Mouse (Mus musculus): ENCODE data around the gene Dph2.

Dph2 gene

DNA sequence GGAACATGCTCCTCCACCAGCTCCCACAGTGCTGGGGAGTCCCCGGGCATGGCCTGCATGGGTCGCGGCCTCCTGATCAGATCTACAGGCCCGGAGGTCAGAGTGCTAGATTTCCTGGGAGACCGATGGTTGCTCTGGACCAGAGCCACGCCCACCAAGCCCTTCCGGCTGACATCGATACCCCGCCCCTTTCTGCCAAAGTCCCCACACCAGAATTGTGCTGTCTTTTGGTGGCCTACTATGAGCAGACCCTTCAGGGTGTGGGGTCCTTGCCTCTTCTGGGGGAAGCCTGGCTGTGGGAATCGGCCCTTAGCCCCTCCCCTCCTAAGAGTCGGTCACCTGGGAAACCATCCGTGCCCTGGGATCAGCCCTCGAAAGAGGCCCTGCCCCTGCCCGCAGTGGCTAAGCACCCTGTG, 19.4 kb downstream of the Dph2 start, which contains the start of gene Ccdc24:
Gene Ccdc24 (minus strand): TSS at position 87 of the 416 bp plus-strand sequence.
- CTCF ChIA-PET = no interaction called here

DNA sequence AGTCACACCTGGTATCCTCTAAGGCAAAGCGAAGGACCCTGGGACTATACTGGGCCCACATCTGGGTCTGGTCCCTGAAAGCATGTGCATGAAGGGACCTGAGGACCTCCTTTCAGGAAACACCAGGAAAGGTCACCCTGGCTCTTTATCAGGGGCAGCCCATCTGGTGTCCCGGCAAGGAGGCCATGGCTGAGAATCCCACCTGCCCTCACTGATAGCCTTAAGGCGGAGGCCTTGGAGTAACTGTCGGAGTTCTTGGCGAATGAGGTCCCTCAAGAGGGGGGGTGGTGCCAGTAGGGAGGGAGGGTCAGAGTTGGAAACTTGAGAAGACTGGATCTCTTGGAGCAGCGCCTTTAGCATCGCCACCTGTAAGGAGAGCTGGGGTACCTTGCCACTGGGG, 20.0 kb downstream of the Dph2 start:
- CTCF ChIA-PET = no interaction called here

DNA sequence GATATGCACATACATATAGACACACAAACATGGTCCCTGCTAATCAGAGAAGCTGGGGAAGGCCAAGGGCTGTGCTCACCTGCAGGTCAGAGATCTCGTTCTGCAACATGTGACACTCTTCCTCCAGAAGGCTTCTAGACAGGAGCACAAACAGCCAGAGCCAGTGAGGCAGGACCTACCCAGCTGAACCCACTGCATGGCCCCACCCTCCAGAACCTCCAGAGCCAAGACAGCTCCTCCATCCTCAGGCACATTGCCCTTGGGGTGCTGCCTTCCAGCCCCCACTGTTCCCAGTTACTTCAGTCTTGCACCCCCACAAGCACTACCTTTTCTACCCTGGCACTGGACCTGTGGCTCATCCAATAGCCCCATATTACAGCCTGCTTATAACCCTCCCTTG, 21.4 kb downstream of the Dph2 start:
- CTCF ChIA-PET = no interaction called here

DNA sequence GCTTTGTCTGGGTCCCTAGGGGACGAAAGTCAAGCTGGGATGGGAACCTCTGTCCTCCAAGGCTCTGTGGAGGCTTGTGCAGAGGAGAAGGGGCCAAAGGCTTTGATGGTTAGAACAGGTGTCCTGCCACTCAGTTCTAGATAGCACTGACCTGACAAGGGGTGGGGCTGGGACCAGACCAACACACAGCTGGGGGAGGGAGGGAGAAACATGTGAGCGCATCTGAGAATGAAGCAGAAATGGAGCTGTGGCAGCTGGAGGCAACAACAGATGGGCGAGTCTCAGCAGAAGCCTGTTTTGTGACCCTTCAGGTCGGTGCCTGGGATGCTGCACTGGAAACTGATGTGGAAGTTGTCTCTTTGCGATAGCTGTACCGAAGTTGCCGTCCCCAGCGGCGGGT, 22.5 kb downstream of the Dph2 start:
- CTCF ChIA-PET = interaction anchor here (0.6 kb wide), 1 partner anchor 57 kb away, joined by 3 read pairs; no protein-coding TSS in a partner anchor

DNA sequence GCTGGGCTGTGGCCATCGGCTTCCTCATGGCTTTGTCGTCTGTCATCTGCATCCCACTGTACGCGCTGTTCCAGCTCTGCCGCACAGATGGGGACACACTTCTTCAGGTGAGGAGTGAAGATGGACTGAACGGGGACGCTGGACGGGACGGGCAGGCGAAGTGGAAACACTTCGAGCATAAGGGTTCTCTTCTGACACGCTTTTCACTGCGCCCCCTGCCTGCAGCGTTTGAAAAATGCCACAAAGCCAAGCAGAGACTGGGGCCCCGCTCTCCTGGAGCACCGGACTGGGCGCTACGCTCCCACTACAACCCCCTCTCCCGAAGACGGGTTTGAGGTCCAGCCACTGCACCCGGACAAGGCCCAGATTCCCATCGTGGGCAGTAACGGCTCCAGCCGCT, 24.0 kb downstream of the Dph2 start:
- CTCF ChIA-PET = no interaction called here

DNA sequence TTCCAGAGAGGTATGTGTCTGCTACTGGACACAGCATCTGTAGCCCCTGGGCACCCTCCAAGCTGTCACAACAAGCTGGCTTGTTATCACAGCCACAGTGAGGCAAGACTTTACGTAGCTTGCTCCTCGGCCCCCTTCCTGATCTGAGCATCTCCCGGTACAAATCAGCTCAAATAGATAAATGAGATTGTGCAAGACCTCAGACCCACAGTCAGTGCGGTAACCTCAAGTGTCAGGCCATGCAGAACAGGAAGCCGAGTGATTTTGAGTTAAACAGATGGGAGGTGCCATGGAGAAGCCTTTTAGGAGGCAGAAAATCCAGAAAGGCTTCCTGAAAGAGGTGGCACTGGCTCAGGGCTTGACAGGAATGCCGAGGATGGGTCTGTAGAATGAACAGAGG, 24.8 kb downstream of the Dph2 start:
- CTCF ChIA-PET = interaction anchor here (0.5 to 0.7 kb wide), 2 partner anchors 158 to 541 kb away, joined by 3 to 4 read pairs; no protein-coding TSS in a partner anchor

DNA sequence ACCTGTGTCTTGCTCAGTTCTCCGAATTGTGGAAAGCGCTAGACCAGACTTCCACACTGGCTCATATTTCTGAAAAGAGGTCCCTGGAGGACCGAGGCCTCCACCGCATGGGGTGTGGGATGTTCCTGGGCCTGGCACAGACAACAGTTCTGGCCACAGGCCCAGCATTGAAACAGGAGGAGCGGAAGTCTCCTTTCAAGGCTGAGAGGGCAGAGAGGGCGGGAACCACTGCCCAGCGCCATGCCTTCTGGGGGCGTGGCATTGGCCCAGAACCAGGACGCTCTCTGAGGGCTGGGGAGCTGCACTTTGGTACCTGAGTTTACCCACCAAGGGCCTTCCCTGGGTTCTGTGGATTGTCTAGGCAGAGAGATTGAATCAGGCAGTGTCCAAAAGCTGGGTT, 25.7 kb downstream of the Dph2 start:
- CTCF ChIA-PET = no interaction called here

DNA sequence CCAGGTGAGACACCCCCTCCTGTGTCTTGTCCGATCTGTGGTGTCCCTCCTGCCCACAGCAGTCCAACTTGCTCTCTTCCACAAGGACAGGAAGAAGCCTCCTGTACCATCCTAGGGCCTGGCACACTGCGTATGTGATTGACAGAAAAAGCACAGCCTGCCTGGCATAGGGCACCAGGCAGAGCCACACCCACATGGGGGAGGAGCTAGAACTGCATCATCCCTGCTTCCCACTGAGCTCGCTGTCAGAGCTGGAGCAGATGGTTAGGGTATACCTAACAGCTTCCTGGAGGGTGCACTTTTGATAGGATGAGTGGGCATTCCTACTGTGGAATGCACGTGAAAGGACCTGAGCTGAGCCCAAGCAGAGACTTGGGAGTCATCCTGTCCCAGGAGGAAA, 29.0 kb downstream of the Dph2 start:
- CTCF ChIA-PET = no interaction called here

DNA sequence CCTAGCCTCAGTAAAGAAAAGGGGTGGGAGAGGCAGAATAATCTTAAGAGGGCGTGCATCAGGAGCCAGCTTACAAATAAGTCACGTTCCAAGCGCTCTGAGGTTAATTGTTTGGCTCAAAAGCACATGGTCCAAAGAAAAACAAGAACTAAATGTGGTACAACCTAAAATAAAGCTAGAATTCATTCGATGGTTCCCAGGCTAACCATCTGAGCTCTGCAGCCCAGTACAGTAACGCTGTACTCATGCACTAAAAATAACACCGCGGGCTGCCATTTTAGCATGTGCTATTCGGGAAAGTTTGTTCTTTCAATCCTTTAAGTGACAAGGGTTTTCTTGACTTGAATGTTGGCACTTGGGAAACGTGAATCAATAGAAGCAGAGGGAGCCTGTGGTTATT, 31.3 kb downstream of the Dph2 start:
- CTCF ChIA-PET = no interaction called here

DNA sequence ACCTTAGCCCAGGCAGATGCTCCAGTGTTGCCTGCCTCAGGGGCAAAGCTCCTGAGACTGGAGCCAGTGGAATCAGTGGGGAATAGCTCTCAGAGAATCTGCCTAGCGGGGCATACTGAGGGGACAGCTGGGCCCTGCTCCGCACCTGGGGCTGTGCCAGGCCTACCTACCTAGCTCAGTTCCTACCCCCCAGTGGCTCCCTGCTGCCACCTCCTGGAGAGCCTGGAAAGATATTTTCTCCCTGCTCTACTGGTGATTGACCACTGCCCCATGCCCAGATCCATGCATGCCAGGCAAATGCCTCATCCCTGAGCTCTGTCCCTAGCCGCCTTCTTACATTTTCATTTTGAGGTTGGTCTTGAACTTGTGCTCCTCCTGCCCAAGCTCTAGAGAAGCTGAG, 33.0 kb downstream of the Dph2 start:
- CTCF ChIA-PET = interaction anchor here (0.6 kb wide), 1 partner anchor 78 kb away, joined by 3 read pairs; no protein-coding TSS in a partner anchor

DNA sequence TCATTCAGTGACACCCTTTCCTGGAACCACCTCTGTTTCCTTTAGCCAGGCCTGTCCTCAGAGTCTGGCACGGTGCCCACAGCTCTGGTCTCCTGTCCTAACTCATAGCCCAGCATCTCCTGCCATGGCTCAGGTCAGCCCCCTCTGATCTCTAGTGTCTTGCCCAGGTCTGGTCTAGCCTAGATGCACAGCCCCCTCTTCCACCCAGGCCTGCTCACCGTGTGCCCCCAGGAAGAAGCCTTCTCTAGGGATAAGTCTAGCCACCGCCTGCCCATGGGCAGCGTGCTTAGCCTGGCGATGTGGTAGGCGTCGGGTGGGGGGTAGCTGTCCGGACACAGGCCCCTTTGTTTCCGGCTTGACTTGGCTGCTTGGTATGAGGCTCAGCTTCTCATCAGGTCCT, 36.7 kb downstream of the Dph2 start:
- CTCF ChIA-PET = no interaction called here

DNA sequence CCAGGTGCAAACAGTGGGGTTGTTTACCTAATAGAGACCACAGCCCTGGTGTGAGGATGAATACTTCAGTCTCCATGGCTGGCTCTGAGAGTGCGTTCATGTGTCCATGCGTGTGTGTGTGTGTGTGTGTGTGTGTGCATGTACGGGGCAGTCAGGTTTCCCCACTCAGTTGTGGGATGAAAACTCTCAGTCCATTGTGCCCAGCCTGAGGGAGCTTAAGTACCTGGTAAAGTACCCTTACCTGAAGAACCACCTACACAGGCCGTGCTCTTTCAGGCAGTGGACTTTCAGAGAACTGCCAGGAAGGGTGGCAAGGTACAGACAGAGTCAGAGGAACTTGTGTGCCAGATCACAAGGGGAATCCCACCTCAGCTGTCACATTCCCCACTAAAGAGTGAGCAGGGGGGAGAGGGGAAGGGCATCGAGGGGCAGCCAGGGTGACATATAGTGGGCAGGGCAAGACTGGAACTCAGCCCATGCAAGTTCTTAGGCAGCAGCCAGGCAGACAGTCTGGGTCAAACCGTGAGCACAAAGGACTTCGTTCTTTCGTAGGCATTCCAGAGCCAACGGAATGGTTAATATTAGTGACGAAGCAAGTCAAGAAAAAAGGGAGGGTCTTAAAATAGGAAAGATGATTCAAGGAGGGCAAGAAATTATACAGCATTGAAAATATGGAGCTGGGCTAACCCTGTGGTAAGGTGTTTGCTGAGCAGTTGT, 39.5 kb downstream of the Dph2 start:
- CTCF ChIA-PET = no interaction called here

DNA sequence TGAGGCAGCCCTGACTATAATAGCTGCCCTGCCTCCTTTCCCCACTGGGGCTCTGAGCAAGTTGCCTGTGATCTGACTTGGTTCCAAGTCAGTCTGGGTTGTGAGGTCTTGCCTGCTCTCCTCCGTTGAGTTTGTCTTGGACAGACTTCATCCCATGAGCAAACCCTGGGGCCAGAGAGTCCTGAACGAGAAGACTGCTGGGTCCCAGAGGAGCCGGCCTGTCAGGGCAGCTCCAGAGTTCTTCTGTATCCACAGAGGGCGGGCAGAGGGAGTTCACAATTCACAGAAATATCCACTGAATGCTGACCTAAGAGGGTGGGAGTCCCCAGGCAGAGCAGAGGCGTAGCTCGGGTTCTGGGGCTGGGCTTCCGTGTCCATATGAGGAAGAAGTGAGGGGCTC, 41.0 kb downstream of the Dph2 start:
- CTCF ChIA-PET = no interaction called here

DNA sequence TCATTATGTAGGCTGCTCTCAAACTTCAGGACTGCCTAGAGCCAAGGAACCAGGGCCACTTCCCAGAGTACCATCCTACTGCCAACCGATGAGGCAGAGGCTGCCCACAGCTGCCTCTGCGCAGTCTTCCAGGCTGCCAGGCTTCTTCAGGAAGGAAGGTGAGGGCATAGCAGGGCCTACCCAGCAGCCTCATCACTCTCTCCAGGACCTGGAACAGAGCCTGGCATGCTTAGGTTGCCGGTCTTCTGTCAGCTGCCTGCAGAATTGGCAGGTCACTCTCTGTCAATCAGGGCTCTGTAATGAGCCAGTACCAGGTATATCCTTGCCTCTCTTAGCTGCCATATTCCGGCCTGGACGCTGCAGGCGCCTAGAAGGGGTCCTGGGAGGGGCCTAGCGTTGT, 41.7 kb downstream of the Dph2 start:
- CTCF ChIA-PET = no interaction called here

DNA sequence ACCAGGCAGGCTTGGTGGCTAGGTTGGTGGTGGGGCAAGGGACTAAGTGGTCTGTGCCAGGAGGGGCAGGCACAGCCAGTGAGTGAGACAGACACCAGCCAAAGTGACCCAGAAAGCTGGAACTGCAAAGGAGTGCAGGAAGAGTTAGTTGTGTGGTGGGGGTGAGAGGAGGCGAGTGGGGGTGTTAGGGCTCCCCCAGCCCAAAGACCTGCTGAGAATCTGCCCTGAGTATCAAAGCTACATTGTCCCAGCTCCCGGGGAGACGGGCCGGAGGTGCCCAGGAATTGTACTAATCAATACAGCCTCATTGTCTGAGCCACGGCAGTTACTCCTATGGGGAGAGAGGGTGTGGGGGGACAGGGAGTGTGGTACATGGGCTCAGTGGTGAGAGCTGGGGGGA, 42.3 kb downstream of the Dph2 start:
- CTCF ChIA-PET = no interaction called here

DNA sequence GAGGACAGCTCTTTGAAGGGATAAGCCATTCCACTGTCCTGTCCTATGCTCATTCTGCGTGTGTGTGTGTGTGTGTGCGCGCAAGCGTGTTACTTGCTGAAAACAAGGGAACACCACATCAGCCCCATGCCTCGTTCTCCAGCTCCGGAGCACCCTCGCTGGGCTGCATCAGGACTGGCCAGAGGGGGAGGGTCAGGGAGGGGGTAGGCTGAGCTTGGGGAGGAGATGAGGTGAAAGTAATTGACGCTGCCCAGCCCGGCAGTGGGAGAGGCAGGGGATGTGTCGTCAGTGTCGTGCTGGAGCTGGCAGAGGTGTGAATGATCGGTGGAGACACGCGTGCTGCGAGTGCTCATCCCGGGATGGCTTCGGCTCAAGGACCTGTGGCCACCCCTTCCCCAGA, 42.8 kb downstream of the Dph2 start:
- CTCF ChIA-PET = no interaction called here

DNA sequence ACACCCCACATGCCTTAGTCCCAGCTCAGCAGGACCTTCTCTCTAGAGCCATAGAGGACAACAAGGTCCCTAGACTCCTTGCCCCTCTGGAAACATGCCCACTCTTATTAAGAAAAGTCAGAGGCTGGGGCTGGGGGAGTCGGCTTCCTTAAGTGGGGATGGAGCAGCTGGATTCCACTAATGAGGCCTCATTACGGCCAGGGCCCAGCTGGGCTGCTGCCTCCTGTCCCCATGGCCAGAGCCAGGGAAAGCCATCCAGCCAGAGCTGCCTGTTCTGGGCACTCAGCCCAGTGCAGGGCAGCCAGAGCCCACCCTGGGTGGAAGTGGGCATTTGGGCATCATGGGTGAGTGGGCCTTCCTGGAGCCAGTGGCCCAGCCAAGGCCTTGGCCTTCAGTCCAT, 44.8 kb downstream of the Dph2 start:
- CTCF ChIA-PET = no interaction called here

DNA sequence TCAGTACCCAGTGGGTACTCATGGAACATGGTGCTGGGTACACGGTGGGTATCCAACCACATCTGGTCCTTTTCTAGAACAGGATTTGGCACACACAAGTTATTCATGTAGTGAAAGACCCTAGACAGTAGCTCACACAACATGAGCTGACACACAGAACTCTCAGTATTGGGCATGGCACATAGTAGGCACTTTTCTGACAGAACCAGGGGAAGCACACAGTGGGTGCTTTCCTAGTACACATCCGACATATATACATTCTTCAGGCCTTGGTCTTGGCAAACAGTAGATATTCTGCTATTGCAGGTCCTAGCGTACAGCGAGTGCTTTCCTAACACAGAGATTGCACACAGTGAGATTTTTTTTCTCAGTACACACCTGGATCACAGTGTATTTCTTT, 45.6 kb downstream of the Dph2 start:
- CTCF ChIA-PET = no interaction called here

DNA sequence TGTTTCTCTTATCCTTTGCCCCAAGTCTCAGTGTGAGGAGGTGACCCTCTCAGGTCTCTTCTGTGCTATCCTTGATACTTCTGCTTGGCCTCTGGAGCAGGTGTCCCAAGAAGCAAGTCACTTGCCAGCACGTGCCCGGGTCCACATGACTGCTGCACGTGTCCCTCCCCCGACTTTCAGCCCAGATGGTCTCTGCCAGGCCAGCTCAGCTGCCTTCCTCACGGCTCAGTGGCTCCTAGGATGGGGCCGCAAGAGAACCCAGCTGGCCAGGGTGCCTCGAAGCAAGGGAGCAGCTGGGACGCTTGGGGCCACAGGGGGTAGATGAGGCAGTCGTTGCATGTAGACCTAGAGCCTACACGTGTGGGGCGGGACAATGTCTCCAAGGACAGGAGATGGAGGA, 46.5 kb downstream of the Dph2 start:
- CTCF ChIA-PET = no interaction called here

DNA sequence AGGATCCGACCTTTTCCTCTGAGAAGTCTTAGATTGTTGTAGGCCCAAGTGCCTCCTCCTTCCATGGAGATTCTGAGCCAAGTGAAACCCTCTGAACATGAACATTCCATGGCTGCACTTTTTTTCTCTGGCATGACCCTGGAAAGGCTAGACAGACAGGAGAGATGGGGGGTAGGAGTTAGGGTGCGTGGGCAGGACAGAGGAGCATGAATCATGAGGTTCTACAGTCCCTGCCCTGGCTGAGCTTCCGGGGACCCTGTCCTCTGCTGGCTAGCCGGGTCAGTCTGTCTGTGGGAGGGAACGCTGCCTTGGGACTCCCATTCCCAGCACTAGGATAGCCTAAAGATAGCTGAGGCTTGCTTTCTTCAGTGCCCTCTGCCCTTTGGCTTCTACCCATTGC, 47.4 kb downstream of the Dph2 start:
- CTCF ChIA-PET = no interaction called here

DNA sequence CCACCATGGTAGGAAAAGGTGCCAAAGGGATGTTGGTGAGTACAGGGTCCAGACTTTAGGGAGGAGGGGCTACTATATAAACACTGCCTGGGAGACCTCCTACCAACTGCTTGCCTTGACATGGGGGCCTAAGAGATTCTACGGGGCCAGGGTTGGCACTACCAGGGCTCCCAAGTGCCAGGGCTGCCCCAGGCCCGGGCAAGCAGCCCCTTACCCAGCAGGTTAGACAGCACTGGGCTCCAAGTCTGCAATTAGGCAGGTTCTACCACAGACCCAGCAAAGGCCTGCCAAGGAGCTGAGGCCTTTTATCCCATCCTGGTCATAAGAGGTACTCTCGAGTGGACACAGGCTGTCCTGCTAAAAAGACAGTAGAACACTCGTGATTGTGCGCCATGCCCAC, 48.7 kb downstream of the Dph2 start:
- CTCF ChIA-PET = no interaction called here

DNA sequence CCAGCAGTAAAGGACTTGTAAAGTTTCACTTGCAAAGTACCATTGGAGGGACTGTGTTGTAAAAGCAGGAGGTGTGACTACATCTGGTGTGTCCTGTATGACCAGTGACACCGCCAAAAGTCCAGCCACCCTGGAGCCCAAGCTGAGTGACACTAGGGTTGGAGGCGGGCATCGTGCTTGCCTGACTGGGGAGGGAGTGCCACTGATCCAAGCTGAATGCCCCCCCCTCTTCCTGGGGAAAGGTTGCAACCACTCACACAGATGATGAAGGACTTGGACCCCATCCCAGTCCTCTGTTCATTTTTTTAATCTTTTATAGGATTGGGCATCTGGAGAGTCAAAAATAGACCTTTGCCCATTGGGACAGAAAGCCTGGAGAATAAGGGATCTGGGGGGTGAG, 50.3 kb downstream of the Dph2 start:
- CTCF ChIA-PET = no interaction called here

DNA sequence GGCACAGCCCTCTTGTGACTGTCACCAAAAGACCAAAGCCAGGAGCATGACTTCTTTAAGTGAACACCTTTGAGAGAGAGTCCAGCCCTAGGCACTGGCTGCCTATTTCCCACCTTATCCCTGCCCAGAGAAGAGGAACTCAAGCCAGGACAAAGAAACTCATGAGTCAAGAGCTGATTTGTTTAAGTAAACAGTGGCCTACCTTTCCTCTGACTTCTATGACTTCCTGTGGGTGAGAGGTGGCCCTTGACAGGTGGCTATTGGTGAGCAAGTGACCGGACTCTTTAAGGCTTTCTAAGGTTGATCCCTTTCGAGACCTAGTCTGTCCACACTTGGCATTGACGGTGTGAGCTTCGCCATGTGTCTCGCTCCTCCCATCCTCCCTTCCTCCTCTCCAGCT, 51.0 kb downstream of the Dph2 start:
- CTCF ChIA-PET = no interaction called here

DNA sequence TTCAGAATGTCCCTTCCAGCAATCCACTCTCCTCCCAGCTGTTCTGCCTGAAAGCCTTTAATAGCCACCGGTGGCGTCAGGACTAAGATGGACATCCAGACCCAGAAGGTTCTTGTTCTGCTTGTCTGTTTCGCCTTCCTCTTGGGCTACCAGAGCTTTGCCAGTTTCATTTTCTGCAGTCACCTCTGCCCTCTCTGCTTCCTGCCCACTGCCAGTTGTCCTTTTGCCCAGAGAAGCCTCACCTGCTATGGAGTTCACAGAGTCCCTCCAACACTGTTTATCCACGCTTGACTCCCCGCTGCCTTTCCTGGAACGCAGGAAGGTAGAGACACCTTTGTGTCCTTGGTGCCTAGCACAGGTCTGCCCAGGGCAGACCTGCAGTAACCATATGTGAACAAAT, 52.5 kb downstream of the Dph2 start:
- CTCF ChIA-PET = interaction anchor here (0.7 kb wide), 1 partner anchor 24 kb away, joined by 16 read pairs; no protein-coding TSS in a partner anchor
